Mouse (Mus musculus) skeletal muscle tissue, postnatal 0 days (tissue): Measurements from ENCODE around the gene Fam216a. TPM values are rescaled to one million over a fixed set of nuclear protein-coding genes. Genes with fewer than 3 reads are reported as not detected.

Experiments
- polyA plus RNA-seq: library from polyadenylated mRNA; unstranded; fragments of >200 nt; fragmentation: Nextera tagmentation; extraction: Ambion mirVana; gene quantifications from 2 replicates; pipeline ENCODE4 v1.2.1, GENCODE M21; 2015

Fam216a gene
- 22.7 and 25.2 TPM in 2 replicates for polyA plus RNA-seq

GRCm38 (mm10) chr5:122372192-122372769, at the start of gene Fam216a:
TSS of gene Fam216a (minus strand) at chr5:122372364.

GRCm38 (mm10) chr5:122421271-122422068, 49.3 kb upstream of the Fam216a start, which contains the start of gene Anapc7:
TSS of gene Anapc7 (plus strand) at chr5:122421693.

GRCm38 (mm10) chr5:122391786-122392180, 19.6 kb upstream of the Fam216a start, which contains the start of gene Arpc3:
TSS of gene Arpc3 (plus strand) at chr5:122391878.

GRCm38 (mm10) chr5:122371591-122372191, 473 bp downstream of the Fam216a start, which contains the start of gene Gpn3:
TSS of gene Gpn3 (plus strand) at chr5:122371876.

GRCm38 (mm10) chr5:122353807-122354491, 18.2 kb downstream of the Fam216a start, which contains the start of the genes Rad9b and Vps29:
TSS of gene Rad9b (minus strand) at chr5:122354233.
TSS of gene Vps29 (plus strand) at chr5:122354369.

Other genes starting within 250 kb of the Fam216a start
- 0.41 and 0.88 TPM in 2 replicates for gene Ccdc63, start 231.5 kb downstream of the Fam216a start, polyA plus RNA-seq
- 91.7 and 104 TPM in 2 replicates for gene Ppp1cc, start 214.1 kb downstream of the Fam216a start, polyA plus RNA-seq
- gene Hvcn1, start 165.6 kb downstream of the Fam216a start, polyA plus RNA-seq = 5.9 and 7.2 TPM in 2 replicates
- gene Tctn1, start 107.9 kb downstream of the Fam216a start, polyA plus RNA-seq = 3.6 and 3.7 TPM in 2 replicates
- 9.0 and 10.3 TPM in 2 replicates for gene Pptc7, start 88.0 kb downstream of the Fam216a start, polyA plus RNA-seq
- 6.6 and 8.2 TPM in 2 replicates for gene Rad9b, start 18.1 kb downstream of the Fam216a start, polyA plus RNA-seq
- 124 and 137 TPM in 2 replicates for gene Vps29, start 18.0 kb downstream of the Fam216a start, polyA plus RNA-seq
- gene Gpn3, start 488 bp downstream of the Fam216a start, polyA plus RNA-seq = 37.4 and 40.1 TPM in 2 replicates
- gene Arpc3, start 19.5 kb upstream of the Fam216a start, polyA plus RNA-seq = 59.2 and 79.9 TPM in 2 replicates
- gene Anapc7, start 49.3 kb upstream of the Fam216a start, polyA plus RNA-seq = 24.2 TPM in 2 replicates
- gene Atp2a2, start 129.9 kb upstream of the Fam216a start, polyA plus RNA-seq = 48.4 and 48.8 TPM in 2 replicates
- 15.2 and 18.1 TPM in 2 replicates for gene Ift81, start 242.2 kb upstream of the Fam216a start, polyA plus RNA-seq